Mouse (Mus musculus) cerebellum, adult 2 months (tissue): ENCODE measurements at regions not wholly inside any gene's neighbourhood (a gene's known extent, or its start where the extent isn't known, plus 50 kb on each side); places are given as distances from the start of the nearest gene placed in this dataset.

Experiments
- DNase-seq, 2 experiments: peaks; one replicate each; pipeline ENCODE4 v3.0.0; 2021
- H3K27ac ChIP-seq: fragments of 200-500 bp; 2 replicates; pipeline ENCODE4 v1.5.1; 2012; ENCODE audit warnings: low read length, control low read depth, inconsistent platforms; ENCODE audit not compliant: insufficient read depth
- H3K27me3 ChIP-seq: fragments of 200-500 bp; 2 replicates; pipeline ENCODE4 v1.6.1; 2012; ENCODE audit warnings: inconsistent platforms, mild to moderate bottlenecking, low read length, moderate library complexity; ENCODE audit not compliant: control insufficient read depth, insufficient read depth
- H3K4me1 ChIP-seq: fragments of 200-500 bp; 2 replicates; pipeline ENCODE4 v1.6.1; 2011; ENCODE audit warnings: low read length; ENCODE audit not compliant: control insufficient read depth, insufficient read depth
- H3K4me3 ChIP-seq: fragments of 200-500 bp; replicated peaks from 2 replicates; pipeline ENCODE3; 2011; ENCODE audit warnings: mild to moderate bottlenecking, low read depth, low read length, control low read depth; ENCODE audit not compliant: insufficient read depth
- CTCF ChIP-seq: fragments of 200-500 bp; IDR thresholded peaks from 2 replicates; pipeline ENCODE4 v1.5.1; 2011; ENCODE audit warnings: low read depth, mild to moderate bottlenecking, control low read depth, low read length, moderate library complexity, borderline replicate concordance; ENCODE audit not compliant: insufficient read depth
- POLR2A ChIP-seq: fragments of 200-500 bp; IDR thresholded peaks from 2 replicates; pipeline ENCODE4 v1.6.1; 2011; ENCODE audit warnings: low read length, control low read depth, borderline replicate concordance; ENCODE audit not compliant: insufficient read depth
- WGBS: fragments of 180-500 bp; shearing (Covaris S2); methylation state at CpG from one replicate; pipeline ENCODE4 v1.1.7; 2018; 5-methylcytosine and 5-hydroxymethylcytosine counted together

- H3K4me3 ChIP-seq: no peak overlapping the region
- H3K27ac ChIP-seq: no peak overlapping the region
- TF ChIP-seq POLR2A (no peak), CTCF (no peak)
- no peaks in the 10 kb centered on the region for H3K4me1 ChIP-seq
- H3K27me3 ChIP-seq: no peaks in the 10 kb centered on the region
- 88% methylated on average over 5 of the region's 5 CpGs for WGBS
- DNase-seq: no peak
Measured at GRCm38 (mm10) chr15:96817626-96818025, 118.1 kb upstream of the Slc38a2 start.

GRCm38 (mm10) chr15:96816997-96817570 is 117.6 kb upstream of the Slc38a2 start:
- Histone ChIP-seq H3K27me3 (no peaks in the 10 kb centered on the region), H3K27ac (no peak overlapping the region), H3K4me3 (no peak overlapping the region), H3K4me1 (no peaks in the 10 kb centered on the region)
- 58% methylated on average over 5 of the region's 5 CpGs for WGBS
- no peak for DNase-seq
- TF ChIP-seq CTCF (no peak), POLR2A (no peak)

- Histone ChIP-seq H3K4me3 (no peak overlapping the region), H3K27ac (no peak overlapping the region), H3K4me1 (no peaks in the 10 kb centered on the region), H3K27me3 (no peaks in the 10 kb centered on the region)
- 48% methylated on average over 2 of the region's 2 CpGs for WGBS
- no peak for TF ChIP-seq POLR2A
- TF ChIP-seq CTCF: no peak
- no peak for DNase-seq
Measured at GRCm38 (mm10) chr15:96813472-96813871, 113.9 kb upstream of the Slc38a2 start.

DNA sequence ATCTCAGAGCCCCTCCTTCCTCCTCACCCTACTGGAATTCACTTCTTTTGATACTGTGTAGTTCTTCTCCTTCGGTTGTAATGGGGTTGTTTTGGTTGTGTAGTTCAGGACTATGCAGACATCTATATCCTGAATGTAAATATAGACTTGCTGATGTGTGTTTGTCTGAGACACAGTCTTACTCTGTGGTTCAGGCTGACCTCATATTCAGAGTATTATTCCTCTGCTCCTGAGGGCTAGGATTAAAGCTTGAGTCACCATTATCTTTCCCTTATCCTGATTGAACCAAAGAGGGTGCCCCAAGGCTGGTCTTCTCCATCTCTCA is 103.2 kb upstream of the Slc38a2 start:
- TF ChIP-seq POLR2A (no peak), CTCF (no peak)
- 64% methylated on average over 1 of the region's 1 CpGs for WGBS
- no peak overlapping the region for H3K27ac ChIP-seq
- no peaks in the 10 kb centered on the region for H3K27me3 ChIP-seq
- H3K4me3 ChIP-seq: no peak overlapping the region
- no peaks in the 10 kb centered on the region for H3K4me1 ChIP-seq
- DNase-seq: no peak

DNA sequence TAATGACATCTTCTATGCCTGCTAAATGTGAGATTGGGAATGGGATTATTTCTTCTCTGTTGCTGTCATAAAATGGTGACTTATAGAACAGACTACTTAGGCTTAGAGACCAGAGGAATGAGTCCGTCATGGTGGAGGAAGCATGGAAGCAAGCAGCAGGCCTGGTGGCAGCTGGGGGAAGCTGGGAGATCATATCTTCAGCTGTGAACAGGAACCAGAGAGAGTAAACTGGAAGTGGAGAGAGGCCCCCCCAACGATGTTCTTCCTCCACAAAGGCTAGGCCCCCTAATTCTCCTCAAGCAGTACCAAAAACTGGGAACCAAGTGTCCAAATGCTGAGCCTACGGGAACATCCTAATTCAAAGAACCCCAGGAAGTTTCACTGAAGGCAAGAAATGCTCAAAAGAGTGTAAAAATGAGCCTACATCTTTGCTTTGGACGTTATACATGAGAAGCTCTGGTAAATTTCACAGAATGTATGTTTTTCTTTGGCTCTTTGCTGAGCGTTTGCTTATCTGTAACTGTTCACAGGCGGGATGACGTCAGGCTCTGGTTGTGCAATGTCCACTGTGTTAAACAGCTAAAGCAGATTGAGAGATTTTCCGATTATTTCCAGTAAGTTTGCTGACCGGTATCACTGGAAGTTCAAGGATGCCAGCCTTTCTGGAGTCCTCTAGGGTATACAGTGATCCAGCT is 102.7 kb upstream of the Slc38a2 start:
- TF ChIP-seq CTCF (no peak), POLR2A (no peak)
- 80% methylated on average over 9 of the region's 9 CpGs for WGBS

GRCm38 (mm10) chr15:96799228-96799627 is 99.7 kb upstream of the Slc38a2 start:
- DNase-seq: no peak
- H3K4me3 ChIP-seq: no peak overlapping the region
- no peaks in the 10 kb centered on the region for H3K27me3 ChIP-seq
- no peak overlapping the region for H3K27ac ChIP-seq
- WGBS: 27% methylated on average over 12 of the region's 12 CpGs
- H3K4me1 ChIP-seq: no peaks in the 10 kb centered on the region
- no peak for TF ChIP-seq POLR2A
- TF ChIP-seq CTCF: no peak

More for the DNA sequence above, 102.7 kb upstream of the Slc38a2 start:
- Histone ChIP-seq H3K27ac (no peak overlapping the region), H3K27me3 (no peaks in the 10 kb centered on the region), H3K4me3 (no peak overlapping the region), H3K4me1 (no peaks in the 10 kb centered on the region)
- no peak for DNase-seq

DNA sequence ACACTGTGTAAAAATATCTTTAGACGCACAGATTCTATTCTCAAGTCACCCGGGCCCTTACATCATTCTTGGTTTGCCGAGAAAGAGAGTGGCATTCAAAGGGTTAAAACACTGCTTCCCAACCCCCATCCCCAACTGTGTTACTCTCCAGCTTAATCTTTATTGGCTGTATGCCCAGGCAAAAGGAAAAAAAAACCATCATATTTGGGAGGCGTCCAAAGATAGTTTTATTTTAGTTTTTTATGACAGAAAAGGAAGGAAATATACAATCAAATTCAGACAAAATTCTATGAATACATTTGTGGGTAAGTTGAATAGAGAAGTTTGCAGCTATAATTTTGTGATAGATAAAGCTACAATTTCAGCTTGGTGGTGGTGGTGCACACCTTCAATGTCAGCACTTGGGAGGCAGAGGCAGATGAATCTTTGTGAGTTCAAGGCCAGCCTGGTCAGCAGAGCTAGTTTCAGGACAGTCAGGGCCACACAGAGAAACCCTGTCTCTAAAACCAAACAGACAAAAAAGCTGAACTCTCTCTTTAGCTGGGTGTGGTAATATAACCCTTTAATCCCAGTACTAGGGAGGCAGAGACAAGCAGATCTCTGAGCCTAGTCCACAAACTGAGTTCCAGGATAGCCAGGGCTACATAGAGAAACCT is 98.2 kb upstream of the Slc38a2 start:
- Histone ChIP-seq H3K27me3 (no peaks in the 10 kb centered on the region), H3K4me1 (no peaks in the 10 kb centered on the region), H3K4me3 (no peak overlapping the region), H3K27ac (no peak overlapping the region)
- TF ChIP-seq CTCF (no peak), POLR2A (no peak)
- WGBS: 15% methylated on average over 4 of the region's 4 CpGs
- DNase-seq: no peak
